Mouse (Mus musculus): ENCODE data around the gene Ung. TPM values are rescaled to one million over a fixed set of nuclear protein-coding genes. Genes with fewer than 3 reads are reported as not detected.

Ung gene
- total and polyA plus RNA-seq, 2 experiments from 2014 or later, result 15.0 to 26.5 TPM

GRCm38 (mm10) chr5:114099709-114100389 lies 30.3 kb upstream of the Ung start:
- H3K9ac ChIP-seq (replicated peaks; ENCODE audit: low read depth, low read length), result peak overlapping the region; percentile 91
- H3K27me3 ChIP-seq (ENCODE audit: control insufficient read depth, insufficient read depth, low read length), result no peaks in the 10 kb centered on the region
- peak overlapping the region; percentile 95 for H3K4me2 ChIP-seq (ENCODE audit: low read depth, low read length)
- no peaks in the 10 kb centered on the region for H3K9me3 ChIP-seq (replicated peaks; ENCODE audit: control insufficient read depth, low read length)
- TF ChIP-seq EP300 (IDR thresholded peaks at IDR 0.05; ENCODE audit: low read depth) (no peak), CTCF (IDR thresholded peaks at IDR 0.05; ENCODE audit: low read depth) (no peak)
- H3K4me1 ChIP-seq (ENCODE audit: control insufficient read depth, insufficient read depth), result peaks cover 13% of the 10 kb centered on the region
- H3K4me3 ChIP-seq (ENCODE audit: low read depth, low read length), result peak overlapping the region; percentile 96
- ATAC-seq (ENCODE audit: insufficient read depth, low read depth) (peak; percentile 92), DNase-seq (ENCODE audit: low spot score) (peak; percentile 86)
- 10% methylated on average over 35 of the region's 37 CpGs for WGBS
- peaks cover 10% of the 10 kb centered on the region for H3K36me3 ChIP-seq (replicated peaks; ENCODE audit: control insufficient read depth, insufficient read depth, low read length)
- peak overlapping the region; percentile 63; the same call in 1 of the 2 replicates for H3K27ac ChIP-seq (ENCODE audit: low read depth)

- Histone ChIP-seq H3K9ac (replicated peaks; ENCODE audit: low read depth, low read length) (peak overlapping the region; percentile 91), H3K4me1 (ENCODE audit: control insufficient read depth, insufficient read depth) (peaks cover 13% of the 10 kb centered on the region), H3K36me3 (replicated peaks; ENCODE audit: control insufficient read depth, insufficient read depth, low read length) (peaks cover 15% of the 10 kb centered on the region), H3K4me2 (ENCODE audit: low read depth, low read length) (peak overlapping the region; percentile 95), H3K27me3 (ENCODE audit: control insufficient read depth, insufficient read depth, low read length) (no peaks in the 10 kb centered on the region), H3K27ac (ENCODE audit: low read depth) (peak overlapping the region; percentile 63; the same call in 1 of the 2 replicates), H3K9me3 (replicated peaks; ENCODE audit: control insufficient read depth, low read length) (no peaks in the 10 kb centered on the region), H3K4me3 (ENCODE audit: low read depth, low read length) (peak overlapping the region; percentile 96)
- no peak for TF ChIP-seq EP300 (IDR thresholded peaks at IDR 0.05; ENCODE audit: low read depth)
- no peak for TF ChIP-seq CTCF (IDR thresholded peaks at IDR 0.05; ENCODE audit: low read depth)
- WGBS, result 4% methylated on average over 45 of the region's 64 CpGs
- ATAC-seq (ENCODE audit: insufficient read depth, low read depth) (peak; percentile 62), DNase-seq (ENCODE audit: low spot score) (no peak)
These were observed 29.6 kb upstream of the Ung start for GRCm38 (mm10) chr5:114100390-114101099.

GRCm38 (mm10) chr5:114101873-114102272 lies 28.3 kb upstream of the Ung start:
- peaks cover 28% of the 10 kb centered on the region for H3K36me3 ChIP-seq (replicated peaks; ENCODE audit: control insufficient read depth, insufficient read depth, low read length)
- WGBS, result 81% methylated on average over 4 of the region's 4 CpGs
- H3K4me3 ChIP-seq (ENCODE audit: low read depth, low read length), result no peak overlapping the region
- H3K9ac ChIP-seq (replicated peaks; ENCODE audit: low read depth, low read length), result no peak overlapping the region
- no peak for TF ChIP-seq CTCF (IDR thresholded peaks at IDR 0.05; ENCODE audit: low read depth)
- TF ChIP-seq EP300 (IDR thresholded peaks at IDR 0.05; ENCODE audit: low read depth), result no peak
- no peak overlapping the region for H3K4me2 ChIP-seq (ENCODE audit: low read depth, low read length)
- peaks cover 13% of the 10 kb centered on the region for H3K4me1 ChIP-seq (ENCODE audit: control insufficient read depth, insufficient read depth)
- H3K27ac ChIP-seq (ENCODE audit: low read depth), result no peak overlapping the region
- ATAC-seq (ENCODE audit: insufficient read depth, low read depth) (no peak), DNase-seq (ENCODE audit: low spot score) (no peak)
- H3K27me3 ChIP-seq (ENCODE audit: control insufficient read depth, insufficient read depth, low read length), result no peaks in the 10 kb centered on the region
- no peaks in the 10 kb centered on the region for H3K9me3 ChIP-seq (replicated peaks; ENCODE audit: control insufficient read depth, low read length)

GRCm38 (mm10) chr5:114102807-114103206 lies 27.4 kb upstream of the Ung start:
- ATAC-seq (ENCODE audit: insufficient read depth, low read depth) (no peak), DNase-seq (ENCODE audit: low spot score) (no peak)
- Histone ChIP-seq H3K9me3 (replicated peaks; ENCODE audit: control insufficient read depth, low read length) (no peaks in the 10 kb centered on the region), H3K27ac (ENCODE audit: low read depth) (no peak overlapping the region), H3K9ac (replicated peaks; ENCODE audit: low read depth, low read length) (no peak overlapping the region), H3K4me3 (ENCODE audit: low read depth, low read length) (no peak overlapping the region), H3K27me3 (ENCODE audit: control insufficient read depth, insufficient read depth, low read length) (no peaks in the 10 kb centered on the region), H3K4me2 (ENCODE audit: low read depth, low read length) (no peak overlapping the region), H3K4me1 (ENCODE audit: control insufficient read depth, insufficient read depth) (peaks cover 13% of the 10 kb centered on the region), H3K36me3 (replicated peaks; ENCODE audit: control insufficient read depth, insufficient read depth, low read length) (peaks cover 28% of the 10 kb centered on the region)
- WGBS, result 40% methylated on average over 1 of the region's 1 CpGs
- TF ChIP-seq CTCF (IDR thresholded peaks at IDR 0.05; ENCODE audit: low read depth) (no peak), EP300 (IDR thresholded peaks at IDR 0.05; ENCODE audit: low read depth) (no peak)

- DNase-seq (ENCODE audit: low spot score), result no peak
- H3K36me3 ChIP-seq (replicated peaks; ENCODE audit: control insufficient read depth, insufficient read depth, low read length), result peaks cover 62% of the 10 kb centered on the region
- WGBS, result 65% methylated on average over 16 of the region's 16 CpGs
These were observed 23.7 kb upstream of the Ung start for GRCm38 (mm10) chr5:114106391-114106935.

More at GRCm38 (mm10) chr5:114106391-114106935, 23.7 kb upstream of the Ung start:
- H3K4me3 ChIP-seq (ENCODE audit: low read depth, low read length), result no peak overlapping the region
- H3K9me3 ChIP-seq (replicated peaks; ENCODE audit: control insufficient read depth, low read length), result peaks cover 6% of the 10 kb centered on the region; the same call in 1 of the 2 replicates
- ATAC-seq (ENCODE audit: insufficient read depth, low read depth), result no peak
- H3K27ac ChIP-seq (ENCODE audit: low read depth), result no peak overlapping the region
- no peak overlapping the region for H3K9ac ChIP-seq (replicated peaks; ENCODE audit: low read depth, low read length)
- H3K4me1 ChIP-seq (ENCODE audit: control insufficient read depth, insufficient read depth), result no peaks in the 10 kb centered on the region
- H3K4me2 ChIP-seq (ENCODE audit: low read depth, low read length), result no peak overlapping the region
- TF ChIP-seq CTCF (IDR thresholded peaks at IDR 0.05; ENCODE audit: low read depth) (no peak), EP300 (IDR thresholded peaks at IDR 0.05; ENCODE audit: low read depth) (no peak)
- H3K27me3 ChIP-seq (ENCODE audit: control insufficient read depth, insufficient read depth, low read length), result no peaks in the 10 kb centered on the region
